Mouse (Mus musculus) liver, adult 2 months (tissue): Measurements from ENCODE around the gene Pygo2.
"Not testable (repeated sequence)": the region's sequence is repeated elsewhere in the genome, so short reads cannot be mapped to it uniquely, and the experiment has no call there.

Experiments
- CTCF ChIP-seq: fragments of 200-500 bp; IDR thresholded peaks from 2 replicates; pipeline ENCODE4 v1.5.1; 2011; ENCODE audit warnings: low read depth, low read length, control low read depth
- POLR2A ChIP-seq: fragments of 200-500 bp; IDR thresholded peaks from 2 replicates; pipeline ENCODE4 v1.6.1; 2011; ENCODE audit warnings: low read length, control low read depth; ENCODE audit not compliant: insufficient read depth; ENCODE audit errors: extremely low read depth

DNA sequence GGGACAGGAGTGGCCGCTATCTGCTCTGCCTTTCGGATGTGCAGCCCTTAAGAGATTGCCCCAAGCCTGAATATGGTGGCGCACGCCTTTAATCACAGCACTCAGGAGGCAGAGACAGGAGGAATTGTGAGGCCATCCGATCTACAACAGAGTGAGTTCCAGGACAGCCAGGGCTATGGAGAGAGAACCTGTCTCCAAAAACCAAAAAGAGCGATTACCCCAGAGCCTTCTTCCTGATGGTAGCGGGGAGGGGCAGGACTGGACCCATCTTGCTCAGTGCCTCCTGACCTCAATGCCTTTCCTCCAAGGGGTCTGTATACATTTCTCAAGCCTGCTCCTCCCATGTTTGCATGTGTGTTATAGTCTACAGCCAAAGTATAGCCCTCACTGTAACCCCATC, 993 bp upstream of the Pygo2 start:
- TF ChIP-seq CTCF, POLR2A: not testable (repeated sequence)
